Mouse (Mus musculus) small intestine, adult 2 months (tissue): Measurements from ENCODE around the gene Cd6. TPM values are rescaled to one million over a fixed set of nuclear protein-coding genes. Genes with fewer than 3 reads are reported as not detected.

Experiments used
- H3K27ac ChIP-seq: fragments of 200-500 bp; 2 replicates; pipeline ENCODE4 v1.5.1; 2012; ENCODE audit warnings: low read depth, low read length, control low read depth, inconsistent platforms; ENCODE audit not compliant: insufficient read depth
- H3K27me3 ChIP-seq: fragments of 200-500 bp; 2 replicates; pipeline ENCODE4 v1.6.1; 2012; ENCODE audit warnings: mild to moderate bottlenecking, moderate library complexity, low read length, inconsistent platforms; ENCODE audit not compliant: control insufficient read depth, insufficient read depth
- H3K36me3 ChIP-seq: fragments of 200-500 bp; 2 replicates; pipeline ENCODE4 v1.6.1; 2012; ENCODE audit warnings: mild to moderate bottlenecking, low read length, control low read depth, inconsistent platforms; ENCODE audit not compliant: control insufficient read depth, insufficient read depth
- H3K4me1 ChIP-seq: fragments of 200-500 bp; 2 replicates; pipeline ENCODE4 v1.6.1; 2012; ENCODE audit warnings: low read length, inconsistent platforms, mixed read lengths; ENCODE audit not compliant: control insufficient read depth, insufficient read depth, insufficient read length
- H3K4me3 ChIP-seq: fragments of 200-500 bp; 2 replicates; pipeline ENCODE4 v1.5.1; 2012; ENCODE audit warnings: low read depth, mild to moderate bottlenecking, control low read depth, inconsistent platforms, low read length, moderate library complexity
- CTCF ChIP-seq: fragments of 200-500 bp; IDR thresholded peaks from 2 replicates; pipeline ENCODE4 v1.5.1; 2012; ENCODE audit warnings: low read depth, mild to moderate bottlenecking, control low read depth, inconsistent platforms, low read length, moderate library complexity, mixed read lengths; ENCODE audit not compliant: insufficient replicate concordance, insufficient read length; ENCODE audit errors: extremely low read depth
- POLR2A ChIP-seq: fragments of 200-500 bp; IDR thresholded peaks from 2 replicates; pipeline ENCODE4 v1.6.1; 2012; ENCODE audit warnings: low read depth, mild to moderate bottlenecking, control low read depth, inconsistent platforms, low read length, moderate library complexity
- WGBS: fragments of 180-500 bp; shearing (Covaris S2); methylation state at CpG from one replicate; pipeline ENCODE4 v1.1.7; 2018; 5-methylcytosine and 5-hydroxymethylcytosine counted together
- polyA plus RNA-seq: library from polyadenylated mRNA; depleted of rRNA; stranded (reverse); fragments of >200 nt; gene quantifications from 2 replicates; pipeline ENCODE4 v1.2.3, GENCODE M21; 2012

Gene Cd6
- polyA plus RNA-seq, 1 experiment: 5.4 TPM

GRCm38 (mm10) chr19:10752106-10752505 lies 77.8 kb downstream of the Cd6 start:
- H3K27me3 ChIP-seq: no peaks in the 10 kb centered on the region
- no peak overlapping the region for H3K4me3 ChIP-seq
- 76% methylated on average over 6 of the region's 6 CpGs for whole genome bisulfite sequencing
- no peaks in the 10 kb centered on the region for H3K36me3 ChIP-seq
- no peak for TF ChIP-seq POLR2A
- no peaks in the 10 kb centered on the region for H3K4me1 ChIP-seq
- H3K27ac ChIP-seq: no peak overlapping the region

- TF ChIP-seq CTCF (no peak), POLR2A (no peak)
- H3K27ac ChIP-seq: no peak overlapping the region
- WGBS: 84% methylated on average over 1 of the region's 1 CpGs
- H3K4me3 ChIP-seq: no peak overlapping the region
- H3K36me3 ChIP-seq: no peaks in the 10 kb centered on the region
- no peaks in the 10 kb centered on the region for H3K27me3 ChIP-seq
- no peaks in the 10 kb centered on the region for H3K4me1 ChIP-seq
Measured at GRCm38 (mm10) chr19:10751607-10752006, 78.3 kb downstream of the Cd6 start.

GRCm38 (mm10) chr19:10750161-10750560 lies 79.7 kb downstream of the Cd6 start:
- TF ChIP-seq POLR2A: no peak
- TF ChIP-seq CTCF: no peak
- 73% methylated on average over 6 of the region's 6 CpGs for WGBS
- Histone ChIP-seq H3K27me3 (no peaks in the 10 kb centered on the region), H3K27ac (no peak overlapping the region), H3K4me1 (no peaks in the 10 kb centered on the region), H3K4me3 (no peak overlapping the region), H3K36me3 (no peaks in the 10 kb centered on the region)

GRCm38 (mm10) chr19:10749295-10749694 lies 80.6 kb downstream of the Cd6 start:
- Histone ChIP-seq H3K4me1 (no peaks in the 10 kb centered on the region), H3K4me3 (no peak overlapping the region), H3K36me3 (no peaks in the 10 kb centered on the region), H3K27me3 (no peaks in the 10 kb centered on the region), H3K27ac (no peak overlapping the region)
- 60% methylated on average over 6 of the region's 6 CpGs for WGBS
- TF ChIP-seq CTCF: no peak
- TF ChIP-seq POLR2A: no peak

GRCm38 (mm10) chr19:10748401-10749102 lies 81.3 kb downstream of the Cd6 start:
- Histone ChIP-seq H3K36me3 (no peaks in the 10 kb centered on the region), H3K27me3 (no peaks in the 10 kb centered on the region), H3K4me1 (no peaks in the 10 kb centered on the region), H3K4me3 (no peak overlapping the region), H3K27ac (no peak overlapping the region)
- 69% methylated on average over 11 of the region's 11 CpGs for WGBS
- TF ChIP-seq POLR2A (no peak), CTCF (no peak)

- no peak for TF ChIP-seq POLR2A
- TF ChIP-seq CTCF: no peak
- Histone ChIP-seq H3K4me1 (no peaks in the 10 kb centered on the region), H3K4me3 (no peak overlapping the region), H3K36me3 (no peaks in the 10 kb centered on the region), H3K27me3 (no peaks in the 10 kb centered on the region), H3K27ac (no peak overlapping the region)
- WGBS: 48% methylated on average over 6 of the region's 6 CpGs
Measured at GRCm38 (mm10) chr19:10747718-10748117, 82.1 kb downstream of the Cd6 start.

GRCm38 (mm10) chr19:10747182-10747581 lies 82.7 kb downstream of the Cd6 start:
- 74% methylated on average over 7 of the region's 7 CpGs for WGBS
- H3K27me3 ChIP-seq: no peaks in the 10 kb centered on the region
- no peaks in the 10 kb centered on the region for H3K36me3 ChIP-seq
- H3K4me1 ChIP-seq: no peaks in the 10 kb centered on the region
- H3K4me3 ChIP-seq: no peak overlapping the region
- TF ChIP-seq POLR2A (no peak), CTCF (no peak)
- H3K27ac ChIP-seq: no peak overlapping the region
